Mouse (Mus musculus): ENCODE measurements at regions not wholly inside any gene's neighbourhood (a gene's known extent, or its start where the extent isn't known, plus 50 kb on each side); places are given as distances from the start of the nearest gene placed in this dataset.

DNA sequence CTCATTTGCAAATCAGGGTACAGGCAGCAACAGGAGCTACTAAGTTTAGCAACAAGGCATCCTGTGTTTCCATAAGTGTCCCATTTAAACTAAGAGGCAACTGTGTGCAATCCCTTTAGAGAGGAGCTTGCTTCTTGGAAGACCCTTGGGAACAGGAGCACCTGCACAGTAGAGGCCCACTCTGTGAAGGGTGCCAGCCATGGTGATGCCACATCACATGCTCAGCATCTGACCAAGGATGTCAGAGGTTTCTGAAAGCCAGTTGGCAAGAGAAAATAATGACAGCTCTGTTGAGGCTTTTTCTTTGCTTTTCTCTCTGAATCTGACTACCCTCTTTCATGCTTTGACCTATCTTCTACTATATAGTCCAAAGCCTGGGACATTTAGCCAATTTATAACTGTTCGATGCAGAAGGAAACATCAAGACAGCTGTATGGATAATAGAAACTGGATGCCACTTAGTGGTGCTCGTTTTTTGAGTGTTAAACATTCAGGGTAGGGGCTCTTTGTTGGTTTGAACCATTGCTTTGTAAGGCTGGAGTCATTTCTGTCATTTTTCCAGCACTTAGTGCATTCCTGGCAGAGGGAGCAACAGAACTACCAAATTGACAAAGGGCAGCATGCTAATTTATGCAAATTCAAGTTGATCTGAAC lies 193.9 kb downstream of the Hdgfl1 start:
- TF ChIP-seq CTCF (IDR thresholded peaks at IDR 0.05; ENCODE audit: low read depth) (no peak), EP300 (IDR thresholded peaks at IDR 0.05; ENCODE audit: low read depth) (no peak)
